Mouse (Mus musculus): Measurements from ENCODE around the gene Nfib.

Gene Nfib

GRCm38 (mm10) chr4:82624285-82625045, 81.1 kb downstream of the Nfib start:
- DNase-seq (ENCODE audit: low spot score in 2 of 2), result no peak

GRCm38 (mm10) chr4:82623835-82624234, 81.7 kb downstream of the Nfib start:
- no peak for DNase-seq (ENCODE audit: low spot score in 2 of 2)

GRCm38 (mm10) chr4:82623081-82623538, 82.4 kb downstream of the Nfib start:
- no peak for DNase-seq (ENCODE audit: low spot score in 2 of 2)

- no peak for DNase-seq (ENCODE audit: low spot score in 2 of 2)
Observed at GRCm38 (mm10) chr4:82622321-82622836, 83.2 kb downstream of the Nfib start.

- no peak for DNase-seq (ENCODE audit: low spot score in 2 of 2)
Observed at GRCm38 (mm10) chr4:82619539-82619941, 86.0 kb downstream of the Nfib start.

GRCm38 (mm10) chr4:82619003-82619402, 86.5 kb downstream of the Nfib start:
- no peak for DNase-seq (ENCODE audit: low spot score in 2 of 2)

GRCm38 (mm10) chr4:82617257-82617656, 88.3 kb downstream of the Nfib start:
- DNase-seq (ENCODE audit: low spot score in 2 of 2), result no peak

- no peak for DNase-seq (ENCODE audit: low spot score in 2 of 2)
Observed at GRCm38 (mm10) chr4:82615712-82616111, 89.8 kb downstream of the Nfib start.

GRCm38 (mm10) chr4:82614466-82614805, 91.1 kb downstream of the Nfib start:
- DNase-seq (ENCODE audit: low spot score in 2 of 2), result no peak

- no peak for DNase-seq (ENCODE audit: low spot score in 2 of 2)
Observed at GRCm38 (mm10) chr4:82613606-82614465, 91.7 kb downstream of the Nfib start.

GRCm38 (mm10) chr4:82609676-82610075, 95.9 kb downstream of the Nfib start:
- DNase-seq (ENCODE audit: low spot score in 2 of 2), result no peak

GRCm38 (mm10) chr4:82608768-82609610, 96.6 kb downstream of the Nfib start:
- no peak for DNase-seq (ENCODE audit: low spot score in 2 of 2)

- DNase-seq (ENCODE audit: low spot score in 2 of 2), result no peak
Observed at GRCm38 (mm10) chr4:82607266-82607665, 98.3 kb downstream of the Nfib start.

- no peak for DNase-seq (ENCODE audit: low spot score in 2 of 2)
Observed at GRCm38 (mm10) chr4:82606351-82606750, 99.2 kb downstream of the Nfib start.

- no peak for DNase-seq (ENCODE audit: low spot score in 2 of 2)
Observed at GRCm38 (mm10) chr4:82605034-82605784, 100.3 kb downstream of the Nfib start.

- DNase-seq (ENCODE audit: low spot score in 2 of 2), result no peak
Observed at GRCm38 (mm10) chr4:82604501-82604900, 101.0 kb downstream of the Nfib start.

GRCm38 (mm10) chr4:82600636-82601035, 104.9 kb downstream of the Nfib start:
- no peak for DNase-seq (ENCODE audit: low spot score in 2 of 2)

GRCm38 (mm10) chr4:82598436-82598835, 107.1 kb downstream of the Nfib start:
- no peak for DNase-seq (ENCODE audit: low spot score in 2 of 2)

- no peak for DNase-seq (ENCODE audit: low spot score in 2 of 2)
Observed at GRCm38 (mm10) chr4:82593681-82594666, 111.6 kb downstream of the Nfib start.

Data from urinary bladder, adult 18-20 months (tissue).